Mouse (Mus musculus): ENCODE measurements around the gene Adgre5.

DNA sequence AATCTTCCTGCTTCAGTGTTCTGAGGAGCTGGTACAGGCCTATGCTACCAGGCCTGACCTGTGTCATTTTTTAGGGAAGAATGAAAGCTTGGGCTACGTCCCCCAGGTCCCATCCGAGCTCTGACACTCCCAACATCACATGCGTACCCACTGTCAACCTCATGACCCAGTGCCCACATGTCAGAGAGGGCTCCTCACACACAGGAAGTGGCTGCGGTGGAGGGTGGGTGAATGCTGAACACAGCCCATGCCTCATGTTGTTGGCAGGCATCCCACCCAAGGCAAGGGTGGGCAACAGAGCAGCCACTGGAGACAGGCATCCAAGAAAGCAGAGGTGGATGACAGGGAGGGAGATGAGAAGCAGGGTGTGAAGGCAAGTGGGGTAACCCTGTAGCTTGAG is 4.4 kb downstream of the Adgre5 start:
- no peak for TF ChIP-seq CTCF (IDR thresholded peaks at IDR 0.05; ENCODE audit: extremely low read depth, insufficient read depth, insufficient read length, insufficient replicate concordance)
- no peak for TF ChIP-seq POLR2A (IDR thresholded peaks at IDR 0.05; ENCODE audit: low read depth, low read length)
